Mouse (Mus musculus) kidney, adult 2 months (tissue): Measurements from ENCODE around the gene B4galt1.

Experiments used
- CTCF ChIP-seq: fragments of 200-500 bp; conservative IDR thresholded peaks from 2 replicates; pipeline ENCODE4 v1.5.1; 2011; ENCODE audit warnings: low read depth, mild to moderate bottlenecking, control low read depth, low read length, moderate library complexity, mixed read lengths; ENCODE audit not compliant: insufficient read depth, insufficient read length
- POLR2A ChIP-seq: fragments of 200-500 bp; IDR thresholded peaks from one replicate; pipeline ENCODE4 v1.6.1; 2011; ENCODE audit warnings: low read depth, low read length, control low read depth

- no peak for TF ChIP-seq CTCF
- TF ChIP-seq POLR2A, result no peak
Observed at GRCm38 (mm10) chr4:40824505-40824904, 29.3 kb downstream of the B4galt1 start.
